Mouse (Mus musculus) hindbrain, embryonic 10.5 days (tissue): ENCODE results near the gene Zfp712. TPM values are rescaled to one million over a fixed set of nuclear protein-coding genes. Genes with fewer than 3 reads are reported as not detected.

Source experiments
- DNase-seq: peaks from one replicate; pipeline ENCODE4 v3.0.0-alpha.2; 2017; ENCODE audit warnings: low spot score
- H3K27ac ChIP-seq: fragments of 300-500 bp; sonication (generic); 2 replicates; pipeline ENCODE4 v1.5.1; 2016; ENCODE audit warnings: mild to moderate bottlenecking, moderate library complexity
- H3K27me3 ChIP-seq: fragments of 300-500 bp; sonication (generic); 2 replicates; pipeline ENCODE4 v1.6.1; 2016; ENCODE audit warnings: mild to moderate bottlenecking; ENCODE audit not compliant: poor library complexity, insufficient read depth, severe bottlenecking
- H3K36me3 ChIP-seq: fragments of 300-500 bp; sonication (generic); 2 replicates; pipeline ENCODE4 v1.6.1; 2016; ENCODE audit warnings: mild to moderate bottlenecking, moderate library complexity
- H3K4me1 ChIP-seq: fragments of 300-500 bp; sonication (generic); replicated peaks from 2 replicates; pipeline ENCODE4 v1.6.1; 2016; ENCODE audit warnings: mild to moderate bottlenecking
- H3K4me3 ChIP-seq: fragments of 300-500 bp; sonication (generic); 2 replicates; pipeline ENCODE4 v1.5.1; 2016; ENCODE audit warnings: mild to moderate bottlenecking, moderate library complexity
- H3K9me3 ChIP-seq: fragments of 300-500 bp; sonication (generic); 2 replicates; pipeline ENCODE4 v1.6.1; 2016; ENCODE audit warnings: mild to moderate bottlenecking, moderate library complexity
- WGBS: fragments of 180-500 bp; shearing (Covaris S2); methylation state at CpG from one replicate; pipeline ENCODE4 v1.1.7; 2016; 5-methylcytosine and 5-hydroxymethylcytosine counted together
- polyA plus RNA-seq: library from polyadenylated mRNA; unstranded; fragments of >200 nt; fragmentation: Nextera tagmentation; extraction: Ambion mirVana; gene quantifications from 2 replicates; pipeline ENCODE4 v1.2.1, GENCODE M21; 2016

The Zfp712 gene
- polyA plus RNA-seq, 1 experiment from 2014 or later, result 3.3 TPM

GRCm38 (mm10) chr13:67060161-67060785, 697 bp downstream of the Zfp712 start:
- peaks cover 8% of the 10 kb centered on the region for H3K4me1 ChIP-seq
- H3K36me3 ChIP-seq, result 0 out of 2 replicates have a peak, but pooled peaks cover under 1% of the 10 kb centered on the region
- no peak for DNase-seq
- peaks cover 22% of the 10 kb centered on the region; the same call in 1 of the 2 replicates for H3K9me3 ChIP-seq
- 4% methylated on average over 12 of the region's 12 CpGs for WGBS
- peak overlapping the region; percentile 91 for H3K27ac ChIP-seq
- peak overlapping the region; percentile 73 for H3K4me3 ChIP-seq
- H3K27me3 ChIP-seq, result no peaks in the 10 kb centered on the region

Other genes with a start within 250 kb of the Zfp712 start
- 1.1 and 1.5 TPM in 2 replicates for gene Gm10767, start 156.3 kb downstream of the Zfp712 start, polyA plus RNA-seq
- gene Zfp708, start 36.8 kb upstream of the Zfp712 start, polyA plus RNA-seq, result 5.7 TPM in 2 replicates
- 2.3 and 2.8 TPM in 2 replicates for gene Gm28557, start 47.4 kb upstream of the Zfp712 start, polyA plus RNA-seq
- gene Rslcan18, start 55.1 kb upstream of the Zfp712 start, polyA plus RNA-seq, result 0.45 TPM in 1 of 2 replicates, not detected in the other
- 1.2 and 1.8 TPM in 2 replicates for gene Zfp759, start 60.5 kb upstream of the Zfp712 start, polyA plus RNA-seq
- gene Rsl1, start 112.0 kb upstream of the Zfp712 start, polyA plus RNA-seq, result 5.5 and 6.0 TPM in 2 replicates
- gene Zfp455, start 133.3 kb upstream of the Zfp712 start, polyA plus RNA-seq, result 0.78 and 0.97 TPM in 2 replicates
- gene Zfp458, start 217.3 kb upstream of the Zfp712 start, polyA plus RNA-seq, result 1.5 and 2.0 TPM in 2 replicates
- gene Zfp457, start 245.3 kb upstream of the Zfp712 start, polyA plus RNA-seq, result 0.27 and 0.52 TPM in 2 replicates